Mouse (Mus musculus): ENCODE results near the gene Pi4k2b. TPM values are rescaled to one million over a fixed set of nuclear protein-coding genes. Genes with fewer than 3 reads are reported as not detected.

The Pi4k2b gene
- polyA plus RNA-seq, 1 experiment from 2014 or later = 34.6 TPM

DNA sequence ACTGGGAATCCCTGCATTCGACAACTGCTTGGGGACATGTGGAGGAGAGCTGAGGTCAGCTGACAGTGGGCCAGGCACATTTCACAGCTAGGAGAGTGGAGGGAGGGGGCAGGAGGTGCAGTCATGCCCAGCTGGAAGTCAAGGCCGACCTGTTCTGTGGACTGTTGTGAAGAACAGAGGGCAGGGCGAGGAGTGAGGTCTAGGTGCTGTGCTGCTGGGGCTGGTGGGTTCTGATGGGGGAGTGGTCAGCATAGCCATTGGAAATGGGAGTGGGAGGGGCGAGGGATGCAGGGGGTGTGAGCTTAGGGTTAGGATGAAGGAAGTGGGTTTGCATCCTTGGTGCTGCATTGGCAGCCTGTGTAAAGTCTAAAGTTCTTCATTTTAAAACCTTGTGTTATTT lies 64.4 kb downstream of the Pi4k2b start:
- no peak for TF ChIP-seq CTCF (IDR thresholded peaks at IDR 0.05; ENCODE audit: low read depth)
- Histone ChIP-seq H3K9ac (no peak overlapping the region), H3K27ac (ENCODE audit: low read depth) (no peak overlapping the region), H3K4me3 (ENCODE audit: low read depth, low read length) (no peak overlapping the region), H3K27me3 (ENCODE audit: insufficient read depth, low read length) (no peaks in the 10 kb centered on the region), H3K36me3 (ENCODE audit: insufficient read depth) (peaks cover 29% of the 10 kb centered on the region; the same call in 1 of the 2 replicates), H3K4me2 (no peak overlapping the region), H3K9me3 (ENCODE audit: low read depth, low read length) (no peaks in the 10 kb centered on the region), H3K4me1 (ENCODE audit: insufficient read depth) (no peaks in the 10 kb centered on the region)
- DNase-seq (no peak), ATAC-seq (ENCODE audit: insufficient read depth) (no peak)
- 65% methylated on average over 4 of the region's 4 CpGs for WGBS

DNA sequence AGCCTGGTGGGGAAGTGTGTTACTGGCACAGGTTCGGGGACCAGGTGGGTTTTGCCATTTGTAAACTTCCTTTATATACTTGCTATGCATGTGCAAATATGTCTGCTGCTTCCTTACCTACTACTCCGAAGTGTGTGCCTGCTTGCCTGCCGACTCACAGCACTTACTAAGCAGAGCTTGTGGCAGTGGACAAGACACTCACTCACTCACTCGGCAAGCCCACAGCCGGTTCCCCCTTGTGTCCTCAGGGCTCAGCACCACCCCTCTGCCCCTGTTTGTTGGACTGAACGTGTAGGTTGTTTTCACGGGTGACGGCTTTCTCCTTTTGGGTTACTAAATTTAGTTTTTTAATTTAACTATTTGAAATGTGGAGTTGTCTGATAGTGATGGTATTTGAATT lies 65.0 kb downstream of the Pi4k2b start:
- no peak overlapping the region for H3K4me2 ChIP-seq
- TF ChIP-seq CTCF (IDR thresholded peaks at IDR 0.05; ENCODE audit: low read depth) = no peak
- no peak overlapping the region for H3K4me3 ChIP-seq (ENCODE audit: low read depth, low read length)
- ATAC-seq (ENCODE audit: insufficient read depth) (no peak), DNase-seq (no peak)
- H3K36me3 ChIP-seq (ENCODE audit: insufficient read depth) = peaks cover 32% of the 10 kb centered on the region; the same call in 1 of the 2 replicates
- H3K27ac ChIP-seq (ENCODE audit: low read depth) = no peak overlapping the region
- H3K4me1 ChIP-seq (ENCODE audit: insufficient read depth) = no peaks in the 10 kb centered on the region
- H3K9ac ChIP-seq = no peak overlapping the region
- no peaks in the 10 kb centered on the region for H3K27me3 ChIP-seq (ENCODE audit: insufficient read depth, low read length)
- no peaks in the 10 kb centered on the region for H3K9me3 ChIP-seq (ENCODE audit: low read depth, low read length)
- 75% methylated on average over 8 of the region's 8 CpGs for WGBS

DNA sequence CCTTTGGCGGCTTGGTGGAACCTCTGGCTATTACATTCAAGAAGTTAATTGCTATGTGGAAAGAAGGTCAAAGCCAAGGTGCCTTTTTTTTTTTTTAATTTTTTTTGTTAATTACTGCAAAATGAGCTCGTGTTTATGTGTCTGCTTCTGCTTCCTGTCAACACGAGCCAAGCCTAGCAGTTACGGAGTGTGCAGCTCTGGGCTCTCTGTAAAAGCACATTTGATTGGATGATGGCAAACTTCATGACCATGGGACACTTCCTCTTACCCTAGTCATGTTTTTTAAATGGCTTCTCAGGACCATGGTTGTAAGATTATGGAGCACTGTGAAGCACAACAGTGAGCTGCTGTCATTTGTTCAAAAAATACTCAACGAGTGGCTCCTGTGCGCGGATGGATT lies 65.7 kb downstream of the Pi4k2b start:
- no peak overlapping the region for H3K4me2 ChIP-seq
- no peaks in the 10 kb centered on the region for H3K9me3 ChIP-seq (ENCODE audit: low read depth, low read length)
- no peaks in the 10 kb centered on the region for H3K4me1 ChIP-seq (ENCODE audit: insufficient read depth)
- DNase-seq (no peak), ATAC-seq (ENCODE audit: insufficient read depth) (no peak)
- WGBS = 85% methylated on average over 7 of the region's 7 CpGs
- H3K36me3 ChIP-seq (ENCODE audit: insufficient read depth) = peaks cover 32% of the 10 kb centered on the region; the same call in 1 of the 2 replicates
- H3K9ac ChIP-seq = no peak overlapping the region
- H3K27me3 ChIP-seq (ENCODE audit: insufficient read depth, low read length) = no peaks in the 10 kb centered on the region
- no peak overlapping the region for H3K4me3 ChIP-seq (ENCODE audit: low read depth, low read length)
- H3K27ac ChIP-seq (ENCODE audit: low read depth) = no peak overlapping the region
- TF ChIP-seq CTCF (IDR thresholded peaks at IDR 0.05; ENCODE audit: low read depth) = no peak

DNA sequence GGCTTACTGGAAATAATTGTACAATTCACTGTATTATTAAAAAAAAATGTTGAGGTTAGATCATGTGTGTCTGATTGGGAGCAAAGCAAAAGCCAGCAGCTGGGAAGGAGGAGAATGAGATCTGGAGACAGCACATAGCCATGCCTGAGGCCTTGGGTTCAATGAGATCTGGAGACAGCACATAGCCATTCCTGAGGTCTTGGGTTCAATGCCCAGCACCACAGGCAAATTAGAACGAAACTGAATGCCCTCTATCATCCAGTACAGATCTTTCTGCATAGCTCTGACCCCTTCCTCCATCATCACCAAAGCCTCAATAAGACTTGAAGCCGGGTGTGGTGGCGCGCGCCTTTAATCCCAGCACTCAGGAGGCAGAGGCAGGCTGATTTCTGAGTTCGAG lies 69.1 kb downstream of the Pi4k2b start:
- no peak overlapping the region for H3K4me3 ChIP-seq (ENCODE audit: low read depth, low read length)
- 92% methylated on average over 6 of the region's 6 CpGs for WGBS
- ATAC-seq (ENCODE audit: insufficient read depth) (no peak), DNase-seq (no peak)
- no peaks in the 10 kb centered on the region for H3K4me1 ChIP-seq (ENCODE audit: insufficient read depth)
- no peak overlapping the region for H3K4me2 ChIP-seq
- H3K9me3 ChIP-seq (ENCODE audit: low read depth, low read length) = no peaks in the 10 kb centered on the region
- H3K36me3 ChIP-seq (ENCODE audit: insufficient read depth) = peaks cover 45% of the 10 kb centered on the region; the same call in 1 of the 2 replicates
- H3K9ac ChIP-seq = no peak overlapping the region
- no peak overlapping the region for H3K27ac ChIP-seq (ENCODE audit: low read depth)
- no peak for TF ChIP-seq CTCF (IDR thresholded peaks at IDR 0.05; ENCODE audit: low read depth)
- H3K27me3 ChIP-seq (ENCODE audit: insufficient read depth, low read length) = no peaks in the 10 kb centered on the region

DNA sequence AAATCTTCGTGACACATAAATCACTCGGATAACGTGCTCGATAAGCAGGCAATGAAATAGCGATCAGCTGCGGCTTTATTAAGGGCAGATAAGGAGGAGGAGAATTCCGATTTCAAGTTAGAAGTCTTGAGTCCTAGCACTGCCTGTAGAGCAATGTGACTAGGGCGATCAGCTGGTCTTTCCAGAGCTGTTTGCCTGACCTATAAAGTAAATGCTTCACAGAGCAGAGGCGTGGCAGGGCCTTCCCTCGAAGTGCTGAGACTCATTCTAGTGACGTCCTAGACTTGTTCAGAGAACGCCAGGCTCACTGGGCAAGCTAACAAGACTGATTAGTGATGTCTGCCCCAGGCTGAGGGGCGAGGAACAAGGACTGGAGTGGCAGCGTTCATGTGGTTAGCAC lies 69.7 kb downstream of the Pi4k2b start:
- TF ChIP-seq CTCF (IDR thresholded peaks at IDR 0.05; ENCODE audit: low read depth) = no peak
- WGBS = 87% methylated on average over 14 of the region's 14 CpGs
- DNase-seq = no peak

DNA sequence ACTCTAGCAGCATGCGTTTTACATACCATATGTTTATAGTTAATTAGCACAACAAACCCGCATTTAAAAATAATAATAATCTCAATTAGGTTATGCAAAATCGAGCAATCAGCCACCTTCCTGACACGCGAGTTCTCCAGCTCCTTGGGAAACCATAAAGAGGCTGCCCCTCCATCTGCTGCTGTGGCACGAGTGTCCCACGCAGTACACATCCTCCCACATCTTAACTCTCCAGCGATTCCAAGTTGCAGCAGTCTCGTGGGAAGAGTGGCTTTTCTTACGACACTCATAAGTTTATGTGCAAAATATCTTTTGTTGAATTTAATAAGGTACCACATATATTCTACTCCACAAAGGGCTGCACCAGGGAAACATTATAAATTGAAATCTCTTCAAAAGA lies 71.1 kb downstream of the Pi4k2b start:
- DNase-seq (no peak), ATAC-seq (ENCODE audit: insufficient read depth) (no peak)
- H3K4me3 ChIP-seq (ENCODE audit: low read depth, low read length) = no peak overlapping the region
- no peaks in the 10 kb centered on the region for H3K27me3 ChIP-seq (ENCODE audit: insufficient read depth, low read length)
- no peak overlapping the region for H3K4me2 ChIP-seq
- H3K9me3 ChIP-seq (ENCODE audit: low read depth, low read length) = no peaks in the 10 kb centered on the region
- no peak for TF ChIP-seq CTCF (IDR thresholded peaks at IDR 0.05; ENCODE audit: low read depth)
- no peak overlapping the region for H3K27ac ChIP-seq (ENCODE audit: low read depth)
- WGBS = 94% methylated on average over 10 of the region's 10 CpGs
- no peak overlapping the region for H3K9ac ChIP-seq
- H3K36me3 ChIP-seq (ENCODE audit: insufficient read depth) = peaks cover 46% of the 10 kb centered on the region; the same call in 1 of the 2 replicates
- H3K4me1 ChIP-seq (ENCODE audit: insufficient read depth) = no peaks in the 10 kb centered on the region

More for the DNA sequence above, 69.7 kb downstream of the Pi4k2b start:
- ATAC-seq (ENCODE audit: insufficient read depth) = no peak
- Histone ChIP-seq H3K36me3 (ENCODE audit: insufficient read depth) (peaks cover 48% of the 10 kb centered on the region; the same call in 1 of the 2 replicates), H3K27ac (ENCODE audit: low read depth) (no peak overlapping the region), H3K4me1 (ENCODE audit: insufficient read depth) (no peaks in the 10 kb centered on the region), H3K9me3 (ENCODE audit: low read depth, low read length) (no peaks in the 10 kb centered on the region), H3K4me2 (no peak overlapping the region), H3K4me3 (ENCODE audit: low read depth, low read length) (no peak overlapping the region), H3K27me3 (ENCODE audit: insufficient read depth, low read length) (no peaks in the 10 kb centered on the region), H3K9ac (no peak overlapping the region)

DNA sequence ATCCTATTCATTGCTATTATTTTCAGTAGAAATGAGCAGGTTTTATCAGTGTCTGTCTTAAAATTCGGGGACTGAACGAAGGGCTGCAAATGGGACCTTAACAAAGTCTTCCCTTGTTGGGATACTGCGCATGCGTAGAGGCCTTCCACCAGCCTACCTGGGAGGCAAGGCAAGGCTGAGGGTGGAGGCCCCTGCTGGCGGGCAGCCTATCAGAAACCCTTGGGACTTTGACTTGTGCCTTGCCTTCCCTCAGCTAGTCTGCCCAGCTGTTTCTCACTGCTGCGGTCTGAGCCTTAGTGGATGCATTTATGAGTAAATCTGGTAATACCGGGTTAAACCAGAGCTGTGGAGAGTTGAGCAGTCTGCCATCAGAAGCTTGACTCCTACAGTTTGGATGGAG lies 71.9 kb downstream of the Pi4k2b start:
- no peak overlapping the region for H3K4me3 ChIP-seq (ENCODE audit: low read depth, low read length)
- no peaks in the 10 kb centered on the region for H3K27me3 ChIP-seq (ENCODE audit: insufficient read depth, low read length)
- no peak for TF ChIP-seq CTCF (IDR thresholded peaks at IDR 0.05; ENCODE audit: low read depth)
- H3K27ac ChIP-seq (ENCODE audit: low read depth) = no peak overlapping the region
- H3K9ac ChIP-seq = no peak overlapping the region
- DNase-seq = no peak
- WGBS = 96% methylated on average over 7 of the region's 7 CpGs
- no peaks in the 10 kb centered on the region for H3K9me3 ChIP-seq (ENCODE audit: low read depth, low read length)
- no peak for ATAC-seq (ENCODE audit: insufficient read depth)
- H3K36me3 ChIP-seq (ENCODE audit: insufficient read depth) = peaks cover 45% of the 10 kb centered on the region; the same call in 1 of the 2 replicates
- no peak overlapping the region for H3K4me2 ChIP-seq
- no peaks in the 10 kb centered on the region for H3K4me1 ChIP-seq (ENCODE audit: insufficient read depth)

DNA sequence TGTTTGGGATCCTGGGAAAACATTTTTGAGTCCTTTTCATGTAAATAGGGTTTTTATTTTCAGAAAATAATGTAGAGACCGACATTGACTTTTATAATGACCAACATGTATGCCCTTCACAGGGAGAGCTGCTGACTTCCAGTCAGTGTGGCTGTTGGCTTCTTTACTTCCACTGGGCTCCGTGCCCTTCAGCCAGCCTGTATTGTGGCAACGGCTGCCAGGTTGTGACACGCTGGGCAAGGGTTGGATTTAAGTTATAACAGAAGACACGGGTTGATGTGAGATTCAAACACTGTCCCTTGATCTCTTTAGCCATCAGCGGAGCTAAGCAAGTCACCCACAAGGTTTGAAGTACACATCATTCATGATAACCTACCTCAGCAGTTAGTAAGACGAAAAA lies 77.3 kb downstream of the Pi4k2b start:
- peaks cover 35% of the 10 kb centered on the region; the same call in 1 of the 2 replicates for H3K36me3 ChIP-seq (ENCODE audit: insufficient read depth)
- H3K9me3 ChIP-seq (ENCODE audit: low read depth, low read length) = no peaks in the 10 kb centered on the region
- H3K4me3 ChIP-seq (ENCODE audit: low read depth, low read length) = no peak overlapping the region
- no peaks in the 10 kb centered on the region for H3K27me3 ChIP-seq (ENCODE audit: insufficient read depth, low read length)
- no peak overlapping the region for H3K4me2 ChIP-seq
- H3K27ac ChIP-seq (ENCODE audit: low read depth) = no peak overlapping the region
- no peak overlapping the region for H3K9ac ChIP-seq
- WGBS = 90% methylated on average over 7 of the region's 7 CpGs
- no peaks in the 10 kb centered on the region for H3K4me1 ChIP-seq (ENCODE audit: insufficient read depth)
- ATAC-seq (ENCODE audit: insufficient read depth) = no peak
- no peak for TF ChIP-seq CTCF (IDR thresholded peaks at IDR 0.05; ENCODE audit: low read depth)
- no peak for DNase-seq

Other genes starting within 250 kb of the Pi4k2b start
- 2.3 and 2.5 TPM in 2 replicates for gene Lgi2, start 175.1 kb upstream of the Pi4k2b start, polyA plus RNA-seq (2014; fragmentation: Nextera tagmentation; extraction: Ambion mirVana)
- 9.2 and 10.4 TPM in 2 replicates for gene Sepsecs, start 71.9 kb upstream of the Pi4k2b start, polyA plus RNA-seq (2014; fragmentation: Nextera tagmentation; extraction: Ambion mirVana)
- gene Zcchc4, start 33.8 kb downstream of the Pi4k2b start, polyA plus RNA-seq (2014; fragmentation: Nextera tagmentation; extraction: Ambion mirVana) = 16.1 and 17.5 TPM in 2 replicates
- 123 and 131 TPM in 2 replicates for gene Anapc4, start 92.4 kb downstream of the Pi4k2b start, polyA plus RNA-seq (2014; fragmentation: Nextera tagmentation; extraction: Ambion mirVana)